Mouse (Mus musculus): Measurements from ENCODE around the gene Ctdspl.

Gene Ctdspl

GRCm38 (mm10) chr9:119028226-119029195, 102.3 kb downstream of the Ctdspl start:
- no peak for DNase-seq (ENCODE audit: low read depth, low spot score)

GRCm38 (mm10) chr9:119029568-119029967, 103.3 kb downstream of the Ctdspl start:
- no peak for DNase-seq (ENCODE audit: low read depth, low spot score)

- DNase-seq (ENCODE audit: low read depth, low spot score) = no peak
These were observed 104.8 kb downstream of the Ctdspl start for GRCm38 (mm10) chr9:119031038-119031437.

GRCm38 (mm10) chr9:119031772-119032171, 105.5 kb downstream of the Ctdspl start:
- no peak for DNase-seq (ENCODE audit: low read depth, low spot score)

- no peak for DNase-seq (ENCODE audit: low read depth, low spot score)
These were observed 106.3 kb downstream of the Ctdspl start for GRCm38 (mm10) chr9:119032538-119032937.

- DNase-seq (ENCODE audit: low read depth, low spot score) = no peak
These were observed 107.1 kb downstream of the Ctdspl start for GRCm38 (mm10) chr9:119033111-119033921.

- DNase-seq (ENCODE audit: low read depth, low spot score) = no peak
These were observed 107.8 kb downstream of the Ctdspl start for GRCm38 (mm10) chr9:119034069-119034468.

- DNase-seq (ENCODE audit: low read depth, low spot score) = no peak
These were observed 108.7 kb downstream of the Ctdspl start for GRCm38 (mm10) chr9:119034676-119035665.

- DNase-seq (ENCODE audit: low read depth, low spot score) = no peak
These were observed 109.6 kb downstream of the Ctdspl start for GRCm38 (mm10) chr9:119035836-119036235.

GRCm38 (mm10) chr9:119037076-119037730, 111.0 kb downstream of the Ctdspl start:
- DNase-seq (ENCODE audit: low read depth, low spot score) = no peak

- DNase-seq (ENCODE audit: low read depth, low spot score) = no peak
These were observed 112.3 kb downstream of the Ctdspl start for GRCm38 (mm10) chr9:119038574-119038973.

- DNase-seq (ENCODE audit: low read depth, low spot score) = no peak
These were observed 114.0 kb downstream of the Ctdspl start for GRCm38 (mm10) chr9:119040101-119040775.

GRCm38 (mm10) chr9:119048182-119048903, 122.1 kb downstream of the Ctdspl start:
- no peak for DNase-seq (ENCODE audit: low read depth, low spot score)

- no peak for DNase-seq (ENCODE audit: low read depth, low spot score)
These were observed 124.9 kb downstream of the Ctdspl start for GRCm38 (mm10) chr9:119051158-119051557.

GRCm38 (mm10) chr9:119052154-119052944, 126.1 kb downstream of the Ctdspl start, which contains the start of gene Vill:
Gene Vill, plus strand, starts transcription at chr9:119052778.
- DNase-seq (ENCODE audit: low read depth, low spot score) = no peak

GRCm38 (mm10) chr9:119053964-119054576, 127.8 kb downstream of the Ctdspl start:
- DNase-seq (ENCODE audit: low read depth, low spot score) = no peak

- no peak for DNase-seq (ENCODE audit: low read depth, low spot score)
These were observed 129.1 kb downstream of the Ctdspl start for GRCm38 (mm10) chr9:119055336-119055735.

- no peak for DNase-seq (ENCODE audit: low read depth, low spot score)
These were observed 132.0 kb downstream of the Ctdspl start for GRCm38 (mm10) chr9:119058245-119058644.

Measured in WW6 (cell line).